Mouse (Mus musculus): ENCODE results near the gene Ttc38. TPM values are rescaled to one million over a fixed set of nuclear protein-coding genes. Genes with fewer than 3 reads are reported as not detected.
"Not testable (repeated sequence)": the region's sequence is repeated elsewhere in the genome, so short reads cannot be mapped to it uniquely, and the experiment has no call there.

The Ttc38 gene
- polyA plus RNA-seq, 1 experiment from 2014 or later: 4.0 TPM

DNA sequence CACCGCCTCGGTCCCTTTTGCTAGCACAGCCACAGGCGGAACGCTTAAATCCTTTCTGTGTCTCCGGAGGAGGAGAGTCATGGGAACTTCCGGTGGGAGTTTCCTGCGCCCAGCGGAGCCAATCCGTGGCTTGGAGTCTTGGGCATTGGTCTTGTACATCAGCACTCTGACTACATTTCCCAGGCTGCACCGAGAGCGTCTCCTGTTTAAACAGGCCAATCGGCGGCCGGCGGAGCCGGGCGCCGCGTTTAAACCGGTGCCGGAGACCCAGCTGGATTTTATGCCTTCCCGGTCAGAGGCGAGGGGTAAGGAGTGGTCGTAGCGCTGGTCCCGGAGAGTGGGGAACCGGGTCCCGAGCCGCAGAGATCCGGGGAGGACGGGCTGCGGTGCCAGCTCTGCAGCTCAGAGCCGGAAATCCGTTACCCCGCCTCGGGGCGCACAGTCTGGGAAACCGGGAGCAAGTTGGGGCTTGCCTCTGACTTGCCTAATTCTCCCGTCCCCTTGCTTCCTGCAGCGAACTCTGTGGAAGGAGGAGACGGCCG is 27.5 kb downstream of the Ttc38 start, which contains the start of gene Gtse1:
Gtse1 (plus strand) TSS at position 256 of the 542 bp plus-strand sequence.
- Histone ChIP-seq H3K27ac (ENCODE audit: low read depth, low read length) (peak within 1 kb of the TSS; percentile 66), H3K9me3 (replicated peaks; ENCODE audit: control insufficient read depth, low read length) (no peaks in the 10 kb centered on the region), H3K9ac (ENCODE audit: low read depth, low read length) (peak within 1 kb of the TSS; percentile 83), H3K4me2 (peak within 1 kb of the TSS; percentile 90), H3K4me3 (ENCODE audit: low read depth, low read length) (peak within 1 kb of the TSS; percentile 77), H3K27me3 (ENCODE audit: control insufficient read depth, insufficient read depth, low read length) (no peaks in the 10 kb centered on the region), H3K36me3 (ENCODE audit: control insufficient read depth, insufficient read depth, low read length) (peaks cover 13% of the 10 kb centered on the region; the same call in 1 of the 2 replicates), H3K4me1 (ENCODE audit: control insufficient read depth, insufficient read depth, low read length) (peaks cover 9% of the 10 kb centered on the region)
- ATAC-seq (replicated peaks; ENCODE audit: insufficient number of reproducible peaks, low FRiP score, low TSS enrichment): peak; percentile 91
- under 1% methylated on average over 42 of the region's 42 CpGs for WGBS (ENCODE audit: insufficient replicate concordance)

DNA sequence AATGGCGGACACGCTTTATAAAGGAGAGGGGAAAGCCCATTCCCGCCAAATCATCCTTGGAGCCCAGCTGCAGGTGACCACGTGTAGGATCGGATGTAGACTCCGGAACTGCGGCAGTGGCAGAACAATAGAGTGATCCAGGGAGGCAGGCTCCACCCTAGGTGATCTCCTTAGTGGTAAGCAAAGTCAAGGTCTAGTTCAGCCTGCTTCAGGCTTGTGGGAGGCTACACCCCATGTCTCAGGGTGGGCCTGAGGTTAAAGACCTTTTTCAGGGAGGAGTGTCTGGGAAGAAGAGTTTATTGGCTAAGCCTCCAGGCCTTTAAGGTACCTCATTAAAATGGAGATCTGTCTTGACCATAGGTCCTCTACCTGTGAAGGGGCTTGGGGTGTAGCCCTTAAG is 33.8 kb downstream of the Ttc38 start:
- H3K4me3 ChIP-seq (ENCODE audit: low read depth, low read length); H3K27me3 ChIP-seq (ENCODE audit: control insufficient read depth, insufficient read depth, low read length); H3K9me3 ChIP-seq (replicated peaks; ENCODE audit: control insufficient read depth, low read length); H3K27ac ChIP-seq (ENCODE audit: low read depth, low read length); ATAC-seq (replicated peaks; ENCODE audit: insufficient number of reproducible peaks, low FRiP score, low TSS enrichment); H3K4me1 ChIP-seq (ENCODE audit: control insufficient read depth, insufficient read depth, low read length); H3K4me2 ChIP-seq; H3K9ac ChIP-seq (ENCODE audit: low read depth, low read length): not testable (repeated sequence)
- peaks cover 42% of the 10 kb centered on the region for H3K36me3 ChIP-seq (ENCODE audit: control insufficient read depth, insufficient read depth, low read length)
- WGBS (ENCODE audit: insufficient replicate concordance): 92% methylated on average over 7 of the region's 7 CpGs

DNA sequence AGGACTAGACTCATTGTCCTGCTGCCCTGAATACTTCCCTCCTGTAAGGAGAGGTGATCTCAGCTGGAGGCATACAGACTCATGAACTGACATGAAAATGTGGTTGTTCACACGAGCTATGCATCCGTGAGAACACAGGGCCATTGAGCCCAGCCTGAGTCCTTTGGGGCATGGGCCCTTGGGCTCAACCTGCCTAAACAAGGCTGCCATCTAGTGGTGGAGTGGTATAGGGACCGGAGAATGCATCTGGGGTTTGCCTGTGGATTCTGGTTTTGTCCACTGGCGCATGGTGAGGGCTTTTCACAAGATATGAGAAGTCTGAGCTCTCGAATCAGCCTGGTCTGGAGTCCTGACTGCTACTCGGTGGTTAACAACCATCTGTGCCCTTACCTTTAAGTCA is 35.6 kb downstream of the Ttc38 start:
- ATAC-seq (replicated peaks; ENCODE audit: insufficient number of reproducible peaks, low FRiP score, low TSS enrichment): no peak
- H3K4me2 ChIP-seq: no peak overlapping the region
- H3K36me3 ChIP-seq (ENCODE audit: control insufficient read depth, insufficient read depth, low read length): peaks cover 43% of the 10 kb centered on the region
- no peaks in the 10 kb centered on the region for H3K4me1 ChIP-seq (ENCODE audit: control insufficient read depth, insufficient read depth, low read length)
- no peak overlapping the region for H3K4me3 ChIP-seq (ENCODE audit: low read depth, low read length)
- H3K9ac ChIP-seq (ENCODE audit: low read depth, low read length): no peak overlapping the region
- no peaks in the 10 kb centered on the region for H3K9me3 ChIP-seq (replicated peaks; ENCODE audit: control insufficient read depth, low read length)
- whole genome bisulfite sequencing (ENCODE audit: insufficient replicate concordance): 55% methylated on average over 6 of the region's 6 CpGs
- no peaks in the 10 kb centered on the region for H3K27me3 ChIP-seq (ENCODE audit: control insufficient read depth, insufficient read depth, low read length)
- no peak overlapping the region for H3K27ac ChIP-seq (ENCODE audit: low read depth, low read length)

DNA sequence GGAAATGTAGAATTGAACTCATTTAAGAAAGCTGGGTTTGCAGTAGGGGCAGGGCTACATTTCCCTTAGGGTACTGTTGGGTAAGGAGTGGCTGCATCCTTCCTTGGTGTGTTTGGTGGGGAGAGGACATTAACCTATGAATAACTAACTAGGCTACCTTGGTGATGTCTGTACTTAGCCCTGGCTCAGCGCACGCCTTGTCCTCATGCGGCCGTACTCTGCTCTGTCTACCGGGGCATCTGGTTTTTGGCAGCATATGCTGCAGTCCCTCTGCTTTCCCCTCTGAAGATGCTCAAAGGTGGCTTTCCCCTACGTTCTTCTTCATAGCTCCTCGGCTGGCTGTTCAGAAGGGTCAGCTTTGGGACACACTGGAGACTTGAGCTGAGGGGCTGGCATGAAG is 45.2 kb downstream of the Ttc38 start:
- Histone ChIP-seq H3K4me2 (no peak overlapping the region), H3K36me3 (ENCODE audit: control insufficient read depth, insufficient read depth, low read length) (peaks cover 24% of the 10 kb centered on the region), H3K4me3 (ENCODE audit: low read depth, low read length) (no peak overlapping the region), H3K9ac (ENCODE audit: low read depth, low read length) (no peak overlapping the region), H3K27me3 (ENCODE audit: control insufficient read depth, insufficient read depth, low read length) (no peaks in the 10 kb centered on the region), H3K27ac (ENCODE audit: low read depth, low read length) (no peak overlapping the region), H3K4me1 (ENCODE audit: control insufficient read depth, insufficient read depth, low read length) (peaks cover 11% of the 10 kb centered on the region), H3K9me3 (replicated peaks; ENCODE audit: control insufficient read depth, low read length) (no peaks in the 10 kb centered on the region)
- ATAC-seq (replicated peaks; ENCODE audit: insufficient number of reproducible peaks, low FRiP score, low TSS enrichment): no peak
- 92% methylated on average over 7 of the region's 7 CpGs for WGBS (ENCODE audit: insufficient replicate concordance)

DNA sequence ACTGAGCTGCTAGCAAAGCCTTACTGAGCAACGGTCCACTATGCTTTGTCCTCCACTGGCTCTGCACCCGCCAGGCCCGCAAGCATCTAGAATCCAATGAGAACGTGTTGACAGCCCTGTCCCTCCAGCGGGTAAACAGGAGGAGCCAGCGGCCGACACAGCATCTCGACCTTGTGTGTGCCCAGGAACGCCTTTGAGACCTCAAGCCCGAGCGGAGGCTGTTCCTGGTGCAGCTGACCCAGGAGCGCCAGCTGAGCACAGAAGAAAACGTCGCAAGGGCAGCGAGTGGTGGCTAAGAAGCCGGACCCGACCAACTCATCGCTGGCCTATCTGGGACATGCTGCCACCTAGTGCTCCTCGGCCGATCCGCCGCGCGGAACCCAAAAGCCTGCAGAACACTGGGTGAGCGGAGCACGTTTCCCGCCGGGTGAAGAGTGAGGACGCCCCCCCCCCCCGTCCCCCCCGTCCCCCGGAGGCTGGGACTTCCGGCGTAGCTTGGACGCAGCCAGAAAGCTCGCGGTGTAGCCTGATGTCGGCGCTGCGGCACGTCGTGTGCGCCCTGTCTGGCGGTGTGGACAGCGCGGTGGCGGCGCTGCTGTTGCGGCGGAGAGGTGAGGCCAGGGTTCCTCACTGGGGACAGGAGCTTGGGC is 46.9 kb downstream of the Ttc38 start, which contains the start of gene Trmu:
Trmu (plus strand) TSS at position 465 of the 650 bp plus-strand sequence.
- peak within 1 kb of the TSS; percentile 70 for H3K4me3 ChIP-seq (ENCODE audit: low read depth, low read length)
- H3K4me2 ChIP-seq: peak within 1 kb of the TSS; percentile 95
- no peaks in the 10 kb centered on the region for H3K9me3 ChIP-seq (replicated peaks; ENCODE audit: control insufficient read depth, low read length)
- peaks cover 22% of the 10 kb centered on the region for H3K36me3 ChIP-seq (ENCODE audit: control insufficient read depth, insufficient read depth, low read length)
- under 1% methylated on average over 49 of the region's 50 CpGs for WGBS (ENCODE audit: insufficient replicate concordance)
- H3K27me3 ChIP-seq (ENCODE audit: control insufficient read depth, insufficient read depth, low read length): no peaks in the 10 kb centered on the region
- peak within 1 kb of the TSS; percentile 85 for H3K27ac ChIP-seq (ENCODE audit: low read depth, low read length)
- peaks cover 11% of the 10 kb centered on the region for H3K4me1 ChIP-seq (ENCODE audit: control insufficient read depth, insufficient read depth, low read length)
- peak; percentile 91 for ATAC-seq (replicated peaks; ENCODE audit: insufficient number of reproducible peaks, low FRiP score, low TSS enrichment)
- H3K9ac ChIP-seq (ENCODE audit: low read depth, low read length): peak within 1 kb of the TSS; percentile 85

DNA sequence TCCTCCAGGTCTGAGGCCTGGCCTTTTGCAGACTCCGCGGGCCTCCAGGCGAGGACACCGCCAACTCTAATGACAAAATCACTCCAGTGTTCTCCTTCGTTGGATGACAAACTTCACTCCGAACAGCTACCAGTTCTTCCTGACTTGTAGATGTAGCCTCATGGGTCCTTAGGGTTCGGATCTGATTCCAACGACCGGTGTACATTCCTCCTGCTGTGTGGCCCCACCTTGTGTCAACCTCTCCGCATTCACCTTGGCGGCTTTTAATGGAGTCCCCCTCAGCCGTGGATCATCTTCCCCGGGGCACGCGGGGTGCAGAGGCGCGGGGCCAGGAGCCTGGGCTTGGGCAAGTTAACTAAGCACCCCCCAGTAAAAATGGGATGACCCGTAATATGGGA is 47.4 kb downstream of the Ttc38 start:
- H3K27ac ChIP-seq (ENCODE audit: low read depth, low read length): peak overlapping the region; percentile 85
- WGBS (ENCODE audit: insufficient replicate concordance): 1% methylated on average over 18 of the region's 18 CpGs
- no peaks in the 10 kb centered on the region for H3K27me3 ChIP-seq (ENCODE audit: control insufficient read depth, insufficient read depth, low read length)
- H3K4me1 ChIP-seq (ENCODE audit: control insufficient read depth, insufficient read depth, low read length): peaks cover 11% of the 10 kb centered on the region
- H3K4me2 ChIP-seq: peak overlapping the region; percentile 95
- peaks cover 19% of the 10 kb centered on the region for H3K36me3 ChIP-seq (ENCODE audit: control insufficient read depth, insufficient read depth, low read length)
- ATAC-seq (replicated peaks; ENCODE audit: insufficient number of reproducible peaks, low FRiP score, low TSS enrichment): peak; percentile 37
- peak overlapping the region; percentile 70 for H3K4me3 ChIP-seq (ENCODE audit: low read depth, low read length)
- H3K9me3 ChIP-seq (replicated peaks; ENCODE audit: control insufficient read depth, low read length): no peaks in the 10 kb centered on the region
- H3K9ac ChIP-seq (ENCODE audit: low read depth, low read length): peak overlapping the region; percentile 85

DNA sequence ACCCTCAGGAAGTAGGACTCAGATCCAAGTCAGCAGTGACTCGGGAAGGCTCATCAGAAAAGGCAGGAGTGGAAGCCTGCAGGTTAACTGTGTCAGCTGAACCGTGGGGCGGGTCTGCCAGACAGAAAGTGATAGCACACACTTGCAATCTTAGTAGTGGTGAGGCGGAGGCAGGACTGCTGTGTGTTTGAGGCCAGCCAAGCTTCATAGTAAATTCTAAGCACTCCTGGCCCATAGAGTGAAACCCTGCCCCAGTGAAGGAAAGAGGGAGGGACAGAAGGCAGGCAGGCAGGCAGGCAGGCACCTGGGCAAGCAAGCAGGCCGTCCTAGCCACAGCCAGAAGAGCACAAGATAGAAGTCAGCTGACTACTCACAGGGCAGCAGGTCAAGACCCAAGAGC is 53.5 kb downstream of the Ttc38 start:
- H3K4me2 ChIP-seq: no peak overlapping the region
- no peaks in the 10 kb centered on the region for H3K9me3 ChIP-seq (replicated peaks; ENCODE audit: control insufficient read depth, low read length)
- peaks cover 12% of the 10 kb centered on the region for H3K36me3 ChIP-seq (ENCODE audit: control insufficient read depth, insufficient read depth, low read length)
- H3K4me1 ChIP-seq (ENCODE audit: control insufficient read depth, insufficient read depth, low read length): no peaks in the 10 kb centered on the region
- no peak overlapping the region for H3K4me3 ChIP-seq (ENCODE audit: low read depth, low read length)
- H3K27me3 ChIP-seq (ENCODE audit: control insufficient read depth, insufficient read depth, low read length): no peaks in the 10 kb centered on the region
- ATAC-seq (replicated peaks; ENCODE audit: insufficient number of reproducible peaks, low FRiP score, low TSS enrichment): no peak
- no peak overlapping the region for H3K27ac ChIP-seq (ENCODE audit: low read depth, low read length)
- no peak overlapping the region for H3K9ac ChIP-seq (ENCODE audit: low read depth, low read length)
- 73% methylated on average over 5 of the region's 5 CpGs for WGBS (ENCODE audit: insufficient replicate concordance)

DNA sequence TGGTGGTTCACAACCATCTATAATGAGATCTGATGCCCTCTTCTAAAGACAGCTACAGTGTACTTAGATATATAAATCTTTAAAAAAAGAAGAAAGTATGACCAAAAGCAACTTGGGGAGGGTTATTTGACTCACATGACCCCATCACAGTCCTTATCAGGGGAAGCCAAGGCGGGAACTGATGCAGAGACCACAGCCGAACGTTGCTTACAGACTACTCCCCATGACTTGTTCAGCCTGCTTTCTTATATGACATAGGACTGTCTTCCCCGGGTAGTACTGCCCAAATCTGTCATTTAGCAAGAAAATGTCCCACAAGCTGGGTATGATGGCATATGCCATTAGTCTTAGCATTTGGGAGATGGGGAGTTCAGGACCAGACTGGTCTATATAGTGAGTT is 57.1 kb downstream of the Ttc38 start:
- Histone ChIP-seq H3K4me1 (ENCODE audit: control insufficient read depth, insufficient read depth, low read length) (no peaks in the 10 kb centered on the region), H3K9ac (ENCODE audit: low read depth, low read length) (no peak overlapping the region), H3K36me3 (ENCODE audit: control insufficient read depth, insufficient read depth, low read length) (peaks cover 15% of the 10 kb centered on the region), H3K4me3 (ENCODE audit: low read depth, low read length) (no peak overlapping the region), H3K27ac (ENCODE audit: low read depth, low read length) (no peak overlapping the region), H3K27me3 (ENCODE audit: control insufficient read depth, insufficient read depth, low read length) (no peaks in the 10 kb centered on the region), H3K4me2 (no peak overlapping the region), H3K9me3 (replicated peaks; ENCODE audit: control insufficient read depth, low read length) (no peaks in the 10 kb centered on the region)
- WGBS (ENCODE audit: insufficient replicate concordance): 72% methylated on average over 4 of the region's 4 CpGs
- no peak for ATAC-seq (replicated peaks; ENCODE audit: insufficient number of reproducible peaks, low FRiP score, low TSS enrichment)

DNA sequence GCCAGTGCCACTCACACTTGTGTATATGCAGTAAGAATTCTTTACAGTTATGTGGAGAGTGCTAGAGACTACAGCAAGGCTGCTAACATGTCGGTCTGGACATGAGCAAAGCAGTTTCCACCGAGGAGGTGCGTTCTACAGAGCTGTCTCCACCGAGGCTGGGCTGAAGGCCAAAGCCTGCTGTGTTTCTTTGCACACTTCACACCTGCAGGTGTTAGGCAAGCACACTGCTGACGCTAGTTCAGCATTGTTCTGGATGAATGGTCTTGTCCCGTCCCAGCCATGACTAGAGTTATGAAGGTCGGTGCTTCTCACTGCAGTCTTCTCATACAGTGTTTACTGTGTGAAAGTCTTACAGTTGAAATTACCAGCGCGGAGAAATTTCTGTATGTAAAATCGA is 59.9 kb downstream of the Ttc38 start:
- Histone ChIP-seq H3K9me3 (replicated peaks; ENCODE audit: control insufficient read depth, low read length) (no peaks in the 10 kb centered on the region), H3K4me3 (ENCODE audit: low read depth, low read length) (no peak overlapping the region), H3K27me3 (ENCODE audit: control insufficient read depth, insufficient read depth, low read length) (no peaks in the 10 kb centered on the region), H3K9ac (ENCODE audit: low read depth, low read length) (no peak overlapping the region), H3K4me1 (ENCODE audit: control insufficient read depth, insufficient read depth, low read length) (no peaks in the 10 kb centered on the region), H3K4me2 (no peak overlapping the region), H3K27ac (ENCODE audit: low read depth, low read length) (no peak overlapping the region), H3K36me3 (ENCODE audit: control insufficient read depth, insufficient read depth, low read length) (peaks cover 18% of the 10 kb centered on the region)
- ATAC-seq (replicated peaks; ENCODE audit: insufficient number of reproducible peaks, low FRiP score, low TSS enrichment): no peak
- 80% methylated on average over 10 of the region's 10 CpGs for WGBS (ENCODE audit: insufficient replicate concordance)
